Mouse (Mus musculus) E14TG2a.4 (cell line): ENCODE measurements at regions not wholly inside any gene's neighbourhood (a gene's known extent, or its start where the extent isn't known, plus 50 kb on each side); places are given as distances from the start of the nearest gene placed in this dataset.

Source experiments
- H3K27me3 ChIP-seq: 2 replicates; pipeline ENCODE4 v1.6.1; 2014; ENCODE audit warnings: low read length, control low read depth; ENCODE audit not compliant: insufficient read depth
- H3K36me3 ChIP-seq: 2 replicates; pipeline ENCODE4 v1.6.1; 2014; ENCODE audit warnings: low read length, control low read depth; ENCODE audit not compliant: insufficient read depth
- H3K4me1 ChIP-seq: replicated peaks from 2 replicates; pipeline ENCODE4 v1.6.1; 2014; ENCODE audit warnings: low read depth, low read length, control low read depth
- H3K4me3 ChIP-seq: replicated peaks from 2 replicates; pipeline ENCODE4 v1.5.1; 2014; ENCODE audit warnings: mild to moderate bottlenecking, low read length
- H3K9me3 ChIP-seq: 2 replicates; pipeline ENCODE4 v1.6.1; 2014; ENCODE audit warnings: low read length, control low read depth
- CTCF ChIP-seq: conservative IDR thresholded peaks from 2 replicates; pipeline ENCODE4 v1.5.1; 2014; ENCODE audit warnings: low read length
- NANOG ChIP-seq: IDR thresholded peaks from 2 replicates; pipeline ENCODE4 v1.6.1; 2014; ENCODE audit warnings: borderline replicate concordance, low read length, mixed read lengths
- POU5F1 ChIP-seq: IDR thresholded peaks from 2 replicates; pipeline ENCODE4 v1.6.1; 2014; ENCODE audit warnings: low read length, borderline replicate concordance

GRCm38 (mm10) chr3:39998628-39999027, 532.5 kb upstream of the Intu start:
- TF ChIP-seq CTCF (peak; percentile 68), NANOG (no peak), POU5F1 (no peak)
- no peaks in the 10 kb centered on the region for H3K36me3 ChIP-seq

GRCm38 (mm10) chr3:39999846-40000245, 531.2 kb upstream of the Intu start:
- Histone ChIP-seq H3K27me3 (no peaks in the 10 kb centered on the region), H3K36me3 (no peaks in the 10 kb centered on the region), H3K4me1 (no peaks in the 10 kb centered on the region), H3K4me3 (no peak overlapping the region), H3K9me3 (peaks cover 6% of the 10 kb centered on the region)
- TF ChIP-seq CTCF = no peak
- no peak for TF ChIP-seq POU5F1
- TF ChIP-seq NANOG = no peak

More at GRCm38 (mm10) chr3:39998628-39999027, 532.5 kb upstream of the Intu start:
- no peaks in the 10 kb centered on the region for H3K4me1 ChIP-seq
- no peaks in the 10 kb centered on the region for H3K27me3 ChIP-seq
- peaks cover 6% of the 10 kb centered on the region for H3K9me3 ChIP-seq
- no peak overlapping the region for H3K4me3 ChIP-seq

GRCm38 (mm10) chr3:40002838-40003237, 528.2 kb upstream of the Intu start:
- H3K4me3 ChIP-seq = no peak overlapping the region
- peaks cover 4% of the 10 kb centered on the region for H3K9me3 ChIP-seq
- H3K4me1 ChIP-seq = no peaks in the 10 kb centered on the region
- H3K27me3 ChIP-seq = no peaks in the 10 kb centered on the region
- TF ChIP-seq POU5F1 = no peak
- TF ChIP-seq NANOG = no peak
- no peak for TF ChIP-seq CTCF
- H3K36me3 ChIP-seq = no peaks in the 10 kb centered on the region

GRCm38 (mm10) chr3:40010051-40010450, 521.0 kb upstream of the Intu start:
- TF ChIP-seq NANOG = no peak
- TF ChIP-seq CTCF = no peak
- TF ChIP-seq POU5F1 = no peak
- H3K4me3 ChIP-seq = no peak overlapping the region
- H3K27me3 ChIP-seq = no peaks in the 10 kb centered on the region
- H3K4me1 ChIP-seq = no peaks in the 10 kb centered on the region
- peaks cover 20% of the 10 kb centered on the region for H3K9me3 ChIP-seq
- H3K36me3 ChIP-seq = no peaks in the 10 kb centered on the region

GRCm38 (mm10) chr3:40021682-40022081, 509.4 kb upstream of the Intu start:
- Histone ChIP-seq H3K4me3 (no peak overlapping the region), H3K9me3 (no peaks in the 10 kb centered on the region), H3K4me1 (no peaks in the 10 kb centered on the region), H3K27me3 (no peaks in the 10 kb centered on the region), H3K36me3 (no peaks in the 10 kb centered on the region)
- TF ChIP-seq POU5F1 = no peak
- TF ChIP-seq NANOG = no peak
- TF ChIP-seq CTCF = no peak

GRCm38 (mm10) chr3:40027713-40028112, 503.4 kb upstream of the Intu start:
- Histone ChIP-seq H3K4me1 (no peaks in the 10 kb centered on the region), H3K9me3 (no peaks in the 10 kb centered on the region), H3K36me3 (no peaks in the 10 kb centered on the region), H3K4me3 (no peak overlapping the region), H3K27me3 (no peaks in the 10 kb centered on the region)
- TF ChIP-seq NANOG (no peak), POU5F1 (no peak), CTCF (no peak)

- TF ChIP-seq POU5F1 (no peak), NANOG (no peak), CTCF (no peak)
- no peak overlapping the region for H3K4me3 ChIP-seq
- no peaks in the 10 kb centered on the region for H3K9me3 ChIP-seq
- no peaks in the 10 kb centered on the region for H3K36me3 ChIP-seq
- no peaks in the 10 kb centered on the region for H3K4me1 ChIP-seq
- H3K27me3 ChIP-seq = no peaks in the 10 kb centered on the region
These were observed 494.9 kb upstream of the Intu start for GRCm38 (mm10) chr3:40036177-40036576.

GRCm38 (mm10) chr3:40049721-40050120, 481.4 kb upstream of the Intu start:
- Histone ChIP-seq H3K9me3 (no peaks in the 10 kb centered on the region), H3K27me3 (no peaks in the 10 kb centered on the region)

GRCm38 (mm10) chr3:40058281-40058680, 472.8 kb upstream of the Intu start:
- Histone ChIP-seq H3K36me3 (no peaks in the 10 kb centered on the region), H3K4me1 (no peaks in the 10 kb centered on the region), H3K27me3 (no peaks in the 10 kb centered on the region), H3K4me3 (no peak overlapping the region), H3K9me3 (no peaks in the 10 kb centered on the region)
- TF ChIP-seq NANOG (no peak), POU5F1 (no peak), CTCF (no peak)

More at GRCm38 (mm10) chr3:40049721-40050120, 481.4 kb upstream of the Intu start:
- H3K36me3 ChIP-seq = no peaks in the 10 kb centered on the region
- H3K4me3 ChIP-seq = no peak overlapping the region
- no peak for TF ChIP-seq CTCF
- TF ChIP-seq POU5F1 = no peak
- no peak for TF ChIP-seq NANOG
- H3K4me1 ChIP-seq = no peaks in the 10 kb centered on the region

GRCm38 (mm10) chr3:40058719-40059420, 472.2 kb upstream of the Intu start:
- Histone ChIP-seq H3K4me3 (no peak overlapping the region), H3K9me3 (no peaks in the 10 kb centered on the region), H3K27me3 (no peaks in the 10 kb centered on the region), H3K36me3 (no peaks in the 10 kb centered on the region), H3K4me1 (no peaks in the 10 kb centered on the region)
- no peak for TF ChIP-seq NANOG
- TF ChIP-seq POU5F1 = no peak
- TF ChIP-seq CTCF = no peak
